Mouse (Mus musculus): ENCODE results near the gene Polr3a.
A peak's percentile ranks its signal among the peaks of the same experiment; 100 is the strongest.

The Polr3a gene

GRCm38 (mm10) chr14:24486773-24487227 is at the start of gene Polr3a, which contains the start of gene Rps24:
Gene Polr3a, minus strand, starts transcription at chr14:24487058.
Gene Rps24, plus strand, starts transcription at chr14:24487125.
- peak; percentile 90 for DNase-seq

- DNase-seq, result no peak
These were observed 48.1 kb upstream of the Polr3a start for GRCm38 (mm10) chr14:24534865-24535545.

- no peak for DNase-seq
These were observed 43.4 kb upstream of the Polr3a start for GRCm38 (mm10) chr14:24530228-24530627.

- DNase-seq, result no peak
These were observed 39.6 kb upstream of the Polr3a start for GRCm38 (mm10) chr14:24526440-24526839.

GRCm38 (mm10) chr14:24525677-24526415 is 39.0 kb upstream of the Polr3a start:
- DNase-seq, result no peak

- no peak for DNase-seq
These were observed 38.3 kb upstream of the Polr3a start for GRCm38 (mm10) chr14:24525137-24525536.

GRCm38 (mm10) chr14:24521597-24521996 is 34.7 kb upstream of the Polr3a start:
- DNase-seq, result no peak

- DNase-seq, result no peak
These were observed 25.8 kb upstream of the Polr3a start for GRCm38 (mm10) chr14:24512527-24513161.

- DNase-seq, result no peak
These were observed 23.8 kb upstream of the Polr3a start for GRCm38 (mm10) chr14:24510679-24511078.

GRCm38 (mm10) chr14:24510218-24510617 is 23.4 kb upstream of the Polr3a start:
- DNase-seq, result no peak

GRCm38 (mm10) chr14:24509557-24509956 is 22.7 kb upstream of the Polr3a start:
- no peak for DNase-seq

GRCm38 (mm10) chr14:24508070-24508773 is 21.4 kb upstream of the Polr3a start:
- DNase-seq, result no peak

GRCm38 (mm10) chr14:24507452-24508069 is 20.7 kb upstream of the Polr3a start:
- no peak for DNase-seq

- no peak for DNase-seq
These were observed 14.4 kb upstream of the Polr3a start for GRCm38 (mm10) chr14:24501256-24501655.

GRCm38 (mm10) chr14:24500845-24501186 is 14.0 kb upstream of the Polr3a start:
- DNase-seq, result no peak

- DNase-seq, result peak; percentile 82
These were observed 13.4 kb upstream of the Polr3a start for GRCm38 (mm10) chr14:24500091-24500844.

- DNase-seq, result no peak
These were observed 12.6 kb upstream of the Polr3a start for GRCm38 (mm10) chr14:24499478-24499877.

GRCm38 (mm10) chr14:24498561-24499255 is 11.8 kb upstream of the Polr3a start:
- no peak for DNase-seq

- DNase-seq, result no peak
These were observed 10.6 kb upstream of the Polr3a start for GRCm38 (mm10) chr14:24497443-24497842.

- no peak for DNase-seq
These were observed 9.6 kb upstream of the Polr3a start for GRCm38 (mm10) chr14:24496507-24496906.

GRCm38 (mm10) chr14:24493256-24493655 is 6.4 kb upstream of the Polr3a start:
- no peak for DNase-seq
